Mouse (Mus musculus) intestine, postnatal 0 days (tissue): Measurements from ENCODE around the gene Cacnb4. TPM values are rescaled to one million over a fixed set of nuclear protein-coding genes. Genes with fewer than 3 reads are reported as not detected.

ENCODE experiments used
- ATAC-seq: fragments of 200-750 bp; cut with Nextera tagmentation; 2 replicates; pipeline ENCODE4 v1.8.0; 2017; ENCODE audit warnings: mild to moderate bottlenecking, moderate TSS enrichment, moderate library complexity
- H3K27ac ChIP-seq: fragments of 300-500 bp; sonication (generic); 2 replicates; pipeline ENCODE4 v1.5.1; 2014; ENCODE audit warnings: mild to moderate bottlenecking, low read depth, low read length, moderate library complexity
- H3K27me3 ChIP-seq: fragments of 300-500 bp; sonication (generic); replicated peaks from 2 replicates; pipeline ENCODE4 v1.6.1; 2014; ENCODE audit warnings: low read length, mixed read lengths; ENCODE audit not compliant: control insufficient read depth, insufficient read depth
- H3K36me3 ChIP-seq: fragments of 300-500 bp; sonication (generic); 2 replicates; pipeline ENCODE4 v1.6.1; 2014; ENCODE audit warnings: mild to moderate bottlenecking, moderate library complexity; ENCODE audit not compliant: control insufficient read depth, insufficient read depth
- H3K4me1 ChIP-seq: fragments of 300-500 bp; sonication (generic); replicated peaks from 2 replicates; pipeline ENCODE4 v1.6.1; 2014; ENCODE audit warnings: antibody characterized with exemption, low read length, mixed read lengths; ENCODE audit not compliant: control insufficient read depth, insufficient read depth
- H3K4me2 ChIP-seq: fragments of 300-500 bp; sonication (generic); replicated peaks from 2 replicates; pipeline ENCODE4 v1.6.1; 2014; ENCODE audit warnings: low read depth, mild to moderate bottlenecking, moderate library complexity
- H3K4me3 ChIP-seq: fragments of 300-500 bp; sonication (generic); 2 replicates; pipeline ENCODE4 v1.5.1; 2014; ENCODE audit warnings: low read depth, low read length
- H3K9ac ChIP-seq: fragments of 300-500 bp; sonication (generic); 2 replicates; pipeline ENCODE4 v1.6.1; 2014; ENCODE audit warnings: mild to moderate bottlenecking, low read depth, low read length
- H3K9me3 ChIP-seq: fragments of 300-500 bp; sonication (generic); 2 replicates; pipeline ENCODE4 v1.6.1; 2016; ENCODE audit warnings: mixed run types; ENCODE audit not compliant: control insufficient read depth
- CTCF ChIP-seq: sonication (generic); IDR thresholded peaks from 2 replicates; pipeline ENCODE4 v1.5.1; 2016; ENCODE audit warnings: low read depth, mild to moderate bottlenecking, control low read depth, antibody characterized with exemption, moderate library complexity
- WGBS: fragments of 180-500 bp; shearing (Covaris S2); extraction: QIAGEN DNeasy Blood & Tissue Kit; methylation state at CpG from one replicate; pipeline ENCODE4 v1.1.7; 2014; 5-methylcytosine and 5-hydroxymethylcytosine counted together
- polyA plus RNA-seq: library from polyadenylated mRNA; unstranded; fragments of >200 nt; fragmentation: Nextera tagmentation; extraction: Ambion mirVana; gene quantifications from 2 replicates; pipeline ENCODE4 v1.2.1, GENCODE M21; 2015

Gene Cacnb4
- polyA plus RNA-seq, 1 experiment from 2014 or later = 0.51 TPM

GRCm38 (mm10) chr2:52618804-52619203 is 57.8 kb downstream of the Cacnb4 start:
- Histone ChIP-seq H3K4me3 (no peak overlapping the region), H3K4me1 (no peaks in the 10 kb centered on the region), H3K27me3 (no peaks in the 10 kb centered on the region), H3K9ac (no peak overlapping the region), H3K4me2 (peak overlapping the region; percentile 57), H3K27ac (no peak overlapping the region), H3K36me3 (no peaks in the 10 kb centered on the region), H3K9me3 (no peaks in the 10 kb centered on the region)
- 26% methylated on average over 2 of the region's 2 CpGs for WGBS
- TF ChIP-seq CTCF = no peak
- no peak for ATAC-seq

DNA sequence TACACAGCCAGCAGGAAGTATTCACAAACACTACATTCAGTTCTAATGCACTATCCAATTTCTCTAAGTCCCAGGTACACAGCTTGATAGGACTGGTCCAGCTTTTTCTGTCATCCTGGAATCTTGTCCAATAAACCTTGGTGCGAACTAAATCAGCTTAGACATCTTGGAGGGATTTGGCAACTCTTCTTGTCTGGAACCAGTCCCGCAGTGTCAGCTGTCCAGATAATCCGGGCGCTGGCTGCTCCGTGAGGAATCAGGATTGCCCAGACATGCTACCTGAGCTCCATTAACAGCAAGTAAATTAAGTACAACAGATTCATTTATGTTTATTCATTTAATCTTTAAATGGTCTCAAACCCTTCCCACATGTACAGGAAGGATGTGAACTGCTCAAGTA is 61.2 kb downstream of the Cacnb4 start:
- WGBS = 86% methylated on average over 5 of the region's 5 CpGs
- H3K27me3 ChIP-seq = no peaks in the 10 kb centered on the region
- no peak overlapping the region for H3K4me3 ChIP-seq
- no peaks in the 10 kb centered on the region for H3K36me3 ChIP-seq
- no peaks in the 10 kb centered on the region for H3K4me1 ChIP-seq
- no peaks in the 10 kb centered on the region for H3K9me3 ChIP-seq
- no peak overlapping the region for H3K9ac ChIP-seq
- ATAC-seq = no peak
- TF ChIP-seq CTCF = no peak
- no peak overlapping the region for H3K4me2 ChIP-seq
- no peak overlapping the region for H3K27ac ChIP-seq

- WGBS = 79% methylated on average over 4 of the region's 4 CpGs
- no peaks in the 10 kb centered on the region for H3K4me1 ChIP-seq
- no peak overlapping the region for H3K4me2 ChIP-seq
- H3K27ac ChIP-seq = no peak overlapping the region
- no peaks in the 10 kb centered on the region for H3K27me3 ChIP-seq
- H3K36me3 ChIP-seq = no peaks in the 10 kb centered on the region
- TF ChIP-seq CTCF = no peak
- no peak overlapping the region for H3K9ac ChIP-seq
- no peaks in the 10 kb centered on the region for H3K9me3 ChIP-seq
- H3K4me3 ChIP-seq = no peak overlapping the region
- ATAC-seq = no peak
Observed at GRCm38 (mm10) chr2:52613888-52614287, 62.7 kb downstream of the Cacnb4 start.

DNA sequence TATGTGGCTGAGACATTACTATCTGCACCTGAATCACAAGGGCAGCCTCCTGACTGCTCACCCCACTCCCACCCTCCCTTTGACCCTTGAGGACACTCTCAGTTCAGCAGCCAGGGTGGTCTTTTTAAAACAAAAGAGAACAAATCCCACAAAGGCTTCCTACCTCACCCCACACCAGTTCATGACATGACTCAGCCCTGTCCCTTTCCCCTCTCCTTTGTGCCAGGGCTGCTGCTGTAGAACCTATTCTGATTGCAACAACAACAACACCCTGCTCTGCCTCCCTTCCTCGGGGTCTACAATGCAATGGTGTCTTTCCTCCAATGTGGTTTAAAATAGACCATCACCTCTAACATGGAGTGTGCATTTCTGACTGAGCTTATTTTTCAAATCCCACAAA is 67.1 kb downstream of the Cacnb4 start:
- ATAC-seq = no peak
- no peaks in the 10 kb centered on the region for H3K9me3 ChIP-seq
- H3K27me3 ChIP-seq = no peaks in the 10 kb centered on the region
- no peak for TF ChIP-seq CTCF
- no peak overlapping the region for H3K27ac ChIP-seq
- 70% methylated on average over 1 of the region's 1 CpGs for WGBS
- H3K9ac ChIP-seq = no peak overlapping the region
- H3K4me3 ChIP-seq = no peak overlapping the region
- no peaks in the 10 kb centered on the region for H3K36me3 ChIP-seq
- H3K4me2 ChIP-seq = no peak overlapping the region
- no peaks in the 10 kb centered on the region for H3K4me1 ChIP-seq

DNA sequence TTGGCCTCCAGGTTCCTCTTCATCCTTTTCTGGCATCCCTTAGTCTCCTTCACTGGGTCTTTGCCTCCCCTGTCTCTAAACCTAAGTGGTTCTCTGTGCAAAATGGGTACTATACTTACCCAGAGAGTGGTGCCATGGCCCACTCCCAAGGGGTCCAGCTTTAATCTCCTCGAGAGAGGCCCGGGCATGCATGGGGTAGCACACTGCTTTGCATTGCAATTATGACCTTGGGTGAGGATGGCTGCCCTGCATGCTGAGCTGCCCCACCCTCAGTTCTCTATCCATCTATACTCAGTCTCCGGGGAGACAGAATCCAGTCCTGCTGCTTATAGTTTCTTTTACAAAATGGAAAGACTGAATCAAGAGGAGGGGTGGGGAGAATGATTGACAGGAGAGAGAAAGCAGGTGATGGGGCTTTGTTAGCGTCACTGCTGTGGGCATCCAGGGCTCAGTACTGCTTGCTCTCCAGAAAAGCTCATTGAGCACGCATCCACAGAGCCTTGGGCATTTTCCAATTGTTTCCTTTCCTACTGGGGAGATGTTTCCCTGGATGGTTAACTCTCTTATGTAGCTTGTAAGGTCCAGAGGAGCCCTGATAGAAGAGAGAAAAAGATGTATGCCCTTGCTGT is 68.7 kb downstream of the Cacnb4 start:
- no peak for TF ChIP-seq CTCF
- no peaks in the 10 kb centered on the region for H3K4me1 ChIP-seq
- no peak overlapping the region for H3K9ac ChIP-seq
- H3K27ac ChIP-seq = no peak overlapping the region
- 78% methylated on average over 5 of the region's 5 CpGs for WGBS
- ATAC-seq = no peak
- no peak overlapping the region for H3K4me2 ChIP-seq
- no peaks in the 10 kb centered on the region for H3K9me3 ChIP-seq
- no peaks in the 10 kb centered on the region for H3K36me3 ChIP-seq
- no peaks in the 10 kb centered on the region for H3K27me3 ChIP-seq
- no peak overlapping the region for H3K4me3 ChIP-seq

DNA sequence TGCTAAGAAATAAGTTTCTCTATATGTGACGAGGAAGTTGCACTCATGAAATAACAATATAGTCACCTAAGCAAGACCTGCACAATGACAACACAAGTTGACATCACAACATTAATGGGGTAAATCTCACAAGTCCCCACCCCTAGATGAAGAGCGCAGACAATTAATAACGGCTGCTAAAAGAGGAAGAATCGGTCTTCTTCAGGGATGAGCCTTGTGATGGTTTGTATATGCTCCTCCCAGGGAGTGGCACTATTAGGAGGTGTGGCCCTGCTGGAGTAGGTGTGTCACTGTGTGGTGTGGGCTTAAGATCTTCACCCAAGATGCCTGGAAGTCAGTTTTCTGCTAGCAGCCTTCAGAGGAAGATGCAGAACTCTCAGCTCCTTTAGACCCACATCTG is 70.3 kb downstream of the Cacnb4 start:
- 85% methylated on average over 4 of the region's 4 CpGs for WGBS
- no peak overlapping the region for H3K27ac ChIP-seq
- ATAC-seq = no peak

DNA sequence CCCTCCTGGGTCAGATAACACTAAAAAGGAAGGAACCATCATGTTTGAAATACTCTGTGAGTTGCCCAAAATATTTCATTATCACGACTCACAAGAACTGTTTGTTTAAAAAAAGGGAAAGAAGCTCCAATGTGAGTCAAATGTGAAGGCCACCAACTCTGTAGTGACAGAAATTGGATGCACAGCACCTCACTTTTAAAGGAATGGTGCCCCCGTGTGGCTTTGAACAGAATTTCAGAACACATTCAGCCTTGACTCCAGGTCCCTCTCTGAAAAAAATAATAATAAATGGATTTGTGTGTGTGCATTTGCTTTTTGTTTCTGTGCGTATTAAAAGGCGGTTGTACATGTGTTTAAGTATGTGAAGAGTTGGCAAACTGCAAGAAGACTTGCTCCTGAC is 71.3 kb downstream of the Cacnb4 start:
- H3K9ac ChIP-seq = no peak overlapping the region
- ATAC-seq = no peak
- no peak overlapping the region for H3K4me2 ChIP-seq
- peak; percentile 79 for TF ChIP-seq CTCF
- H3K4me1 ChIP-seq = no peaks in the 10 kb centered on the region
- H3K36me3 ChIP-seq = no peaks in the 10 kb centered on the region
- H3K4me3 ChIP-seq = no peak overlapping the region
- H3K27me3 ChIP-seq = no peaks in the 10 kb centered on the region
- 24% methylated on average over 4 of the region's 4 CpGs for WGBS
- H3K9me3 ChIP-seq = no peaks in the 10 kb centered on the region
- no peak overlapping the region for H3K27ac ChIP-seq

More for the DNA sequence above, 70.3 kb downstream of the Cacnb4 start:
- Histone ChIP-seq H3K27me3 (no peaks in the 10 kb centered on the region), H3K9me3 (no peaks in the 10 kb centered on the region), H3K4me2 (no peak overlapping the region), H3K4me1 (no peaks in the 10 kb centered on the region), H3K9ac (no peak overlapping the region), H3K36me3 (no peaks in the 10 kb centered on the region), H3K4me3 (no peak overlapping the region)
- no peak for TF ChIP-seq CTCF
